Mouse (Mus musculus) lung, embryonic 16.5 days (tissue): ENCODE measurements at regions not wholly inside any gene's neighbourhood (a gene's known extent, or its start where the extent isn't known, plus 50 kb on each side); places are given as distances from the start of the nearest gene placed in this dataset.

Source experiments
- ATAC-seq: fragments of 200-750 bp; cut with Nextera tagmentation; 2 replicates; pipeline ENCODE4 v1.8.0; 2017; ENCODE audit warnings: low read depth, mild to moderate bottlenecking, moderate library complexity
- H3K27ac ChIP-seq: fragments of 300-500 bp; sonication (generic); 2 replicates; pipeline ENCODE4 v1.5.1; 2014; ENCODE audit warnings: mild to moderate bottlenecking, control low read depth, low read length
- H3K27me3 ChIP-seq: fragments of 300-500 bp; sonication (generic); 2 replicates; pipeline ENCODE4 v1.6.1; 2014; ENCODE audit warnings: low read depth, low read length, mixed read lengths; ENCODE audit not compliant: control insufficient read depth, insufficient read depth
- H3K36me3 ChIP-seq: fragments of 300-500 bp; sonication (generic); 2 replicates; pipeline ENCODE4 v1.6.1; 2014; ENCODE audit warnings: low read length; ENCODE audit not compliant: control insufficient read depth, insufficient read depth
- H3K4me1 ChIP-seq: fragments of 300-500 bp; sonication (generic); replicated peaks from 2 replicates; pipeline ENCODE4 v1.6.1; 2014; ENCODE audit warnings: low read length, mixed read lengths; ENCODE audit not compliant: control insufficient read depth, insufficient read depth
- H3K4me2 ChIP-seq: fragments of 300-500 bp; sonication (generic); 2 replicates; pipeline ENCODE4 v1.6.1; 2014; ENCODE audit warnings: low read depth, low read length, control low read depth
- H3K4me3 ChIP-seq: fragments of 300-500 bp; sonication (generic); 2 replicates; pipeline ENCODE4 v1.5.1; 2014; ENCODE audit warnings: mild to moderate bottlenecking, low read length, control low read depth
- H3K9ac ChIP-seq: fragments of 300-500 bp; sonication (generic); 2 replicates; pipeline ENCODE4 v1.6.1; 2014; ENCODE audit warnings: low read length, control low read depth
- H3K9me3 ChIP-seq: fragments of 300-500 bp; sonication (generic); 2 replicates; pipeline ENCODE4 v1.6.1; 2016; ENCODE audit warnings: low read length; ENCODE audit not compliant: control insufficient read depth
- WGBS: fragments of 180-500 bp; shearing (Covaris S2); extraction: QIAGEN DNeasy Blood & Tissue Kit; methylation state at CpG from one replicate; pipeline ENCODE4 v1.1.7; 2014; 5-methylcytosine and 5-hydroxymethylcytosine counted together

DNA sequence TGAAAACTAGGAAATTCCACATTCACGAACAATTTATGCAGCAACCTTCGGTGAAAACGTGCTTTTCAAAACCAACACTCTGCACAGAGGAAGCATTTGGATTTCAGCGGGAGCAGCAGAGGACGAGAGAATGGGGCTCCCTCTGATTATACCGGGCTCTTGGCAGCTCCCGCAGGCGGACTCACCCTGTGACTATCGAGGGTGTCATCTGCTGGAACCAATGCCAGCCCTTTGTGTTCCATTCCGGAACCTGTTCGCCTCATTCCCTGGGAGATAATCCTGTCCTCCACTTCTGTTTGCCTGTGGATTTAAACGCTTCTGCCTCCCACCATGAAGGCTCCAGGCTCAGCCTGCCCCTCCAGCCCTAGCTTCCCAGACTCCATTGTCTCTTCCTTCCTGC, 77.1 kb downstream of the Utp18 start:
- ATAC-seq, result no peak
- Histone ChIP-seq H3K9me3 (no peaks in the 10 kb centered on the region), H3K4me1 (no peaks in the 10 kb centered on the region), H3K27ac (no peak overlapping the region), H3K9ac (no peak overlapping the region), H3K27me3 (no peaks in the 10 kb centered on the region; the same call in 1 of the 2 replicates), H3K36me3 (no peaks in the 10 kb centered on the region), H3K4me2 (no peak overlapping the region), H3K4me3 (no peak overlapping the region)
- 77% methylated on average over 12 of the region's 12 CpGs for WGBS

GRCm38 (mm10) chr11:93807205-93807604, 78.4 kb downstream of the Utp18 start:
- Histone ChIP-seq H3K9me3 (no peaks in the 10 kb centered on the region), H3K36me3 (no peaks in the 10 kb centered on the region), H3K4me2 (no peak overlapping the region), H3K27me3 (no peaks in the 10 kb centered on the region), H3K27ac (no peak overlapping the region), H3K9ac (no peak overlapping the region), H3K4me1 (no peaks in the 10 kb centered on the region), H3K4me3 (no peak overlapping the region)
- WGBS, result 92% methylated on average over 2 of the region's 2 CpGs
- ATAC-seq, result no peak

DNA sequence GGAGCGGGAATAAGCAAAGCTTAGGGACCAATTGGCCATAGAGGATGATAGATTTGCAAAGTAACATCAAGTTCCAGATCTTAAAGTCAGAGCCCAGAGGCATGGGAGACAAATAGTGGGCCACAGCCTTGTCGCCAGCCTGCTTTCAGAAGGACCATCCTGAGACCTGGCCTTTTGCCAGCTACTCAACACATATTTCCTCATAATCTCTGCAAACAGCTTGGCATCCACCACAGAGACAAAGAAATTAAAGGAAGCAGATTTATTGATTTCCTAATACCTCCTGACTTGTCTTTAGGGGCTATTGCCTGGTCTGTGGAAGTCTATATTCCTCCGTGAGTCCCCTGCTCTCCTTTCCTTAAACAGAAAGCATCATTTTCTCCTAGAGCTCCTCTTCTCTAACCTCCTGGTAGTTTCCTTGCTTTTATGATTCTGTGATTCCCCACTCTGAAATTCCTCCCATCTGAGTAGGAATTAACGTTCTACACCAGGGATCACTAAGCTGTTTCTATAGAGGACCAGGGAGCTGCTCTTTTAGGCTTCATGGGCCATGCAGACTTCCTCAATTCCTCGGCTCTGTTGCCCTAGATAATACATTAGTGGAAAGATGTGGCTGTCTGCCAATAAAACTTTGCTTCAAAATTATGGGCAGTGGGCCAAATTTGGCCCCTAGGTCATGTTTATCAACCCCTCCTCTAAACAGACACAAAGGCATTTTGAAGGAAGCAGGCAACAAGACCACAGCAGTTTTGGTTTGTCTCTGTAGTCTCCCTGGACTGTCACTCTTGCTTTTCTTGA, 114.2 kb downstream of the Utp18 start:
- ATAC-seq, result peak; percentile 26; the same call in 1 of the 2 replicates
- Histone ChIP-seq H3K4me3 (no peak overlapping the region), H3K9me3 (no peaks in the 10 kb centered on the region), H3K36me3 (no peaks in the 10 kb centered on the region), H3K9ac (no peak overlapping the region), H3K27ac (no peak overlapping the region), H3K27me3 (no peaks in the 10 kb centered on the region), H3K4me1 (no peaks in the 10 kb centered on the region), H3K4me2 (no peak overlapping the region)
- 50% methylated on average over 5 of the region's 5 CpGs for WGBS

- Histone ChIP-seq H3K36me3 (no peaks in the 10 kb centered on the region), H3K4me3 (no peak overlapping the region), H3K4me1 (no peaks in the 10 kb centered on the region), H3K9ac (no peak overlapping the region), H3K9me3 (no peaks in the 10 kb centered on the region), H3K27me3 (no peaks in the 10 kb centered on the region), H3K27ac (no peak overlapping the region), H3K4me2 (no peak overlapping the region)
- WGBS, result 88% methylated on average over 4 of the region's 4 CpGs
- ATAC-seq, result no peak
Measured at GRCm38 (mm10) chr11:93765961-93766360, 119.6 kb downstream of the Utp18 start.

GRCm38 (mm10) chr11:93762832-93763530, 122.6 kb downstream of the Utp18 start:
- Histone ChIP-seq H3K36me3 (no peaks in the 10 kb centered on the region), H3K27ac (no peak overlapping the region), H3K27me3 (no peaks in the 10 kb centered on the region), H3K4me2 (no peak overlapping the region), H3K4me3 (no peak overlapping the region), H3K9ac (no peak overlapping the region), H3K9me3 (no peaks in the 10 kb centered on the region), H3K4me1 (no peaks in the 10 kb centered on the region)
- 18% methylated on average over 18 of the region's 18 CpGs for WGBS
- ATAC-seq, result no peak

GRCm38 (mm10) chr11:93757825-93758224, 127.7 kb downstream of the Utp18 start:
- no peaks in the 10 kb centered on the region for H3K27me3 ChIP-seq
- no peaks in the 10 kb centered on the region for H3K9me3 ChIP-seq
- no peak overlapping the region for H3K4me2 ChIP-seq
- no peaks in the 10 kb centered on the region for H3K36me3 ChIP-seq
- no peak for ATAC-seq
- WGBS, result 82% methylated on average over 7 of the region's 7 CpGs
- H3K4me3 ChIP-seq, result no peak overlapping the region
- H3K27ac ChIP-seq, result no peak overlapping the region
- H3K4me1 ChIP-seq, result no peaks in the 10 kb centered on the region
- no peak overlapping the region for H3K9ac ChIP-seq

DNA sequence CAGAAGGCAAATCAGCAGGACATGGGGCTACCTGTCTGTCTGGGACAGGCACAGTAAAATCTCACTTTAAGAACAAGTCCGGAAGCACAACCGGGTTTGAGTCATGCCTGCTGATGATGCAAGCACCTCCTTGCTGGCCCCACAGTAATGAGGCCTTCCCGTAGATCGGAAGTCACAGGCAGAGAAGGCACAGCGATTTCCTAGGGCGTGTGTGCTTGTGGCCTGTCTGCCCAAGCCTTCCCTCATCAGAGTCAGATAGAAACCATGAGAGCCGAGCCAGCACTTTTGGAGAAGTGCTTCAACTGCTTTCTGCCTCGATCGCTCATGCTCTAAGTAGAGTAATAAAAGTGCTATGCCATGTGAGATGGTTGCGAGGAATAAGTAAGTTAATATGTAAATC, 148.9 kb downstream of the Utp18 start:
- Histone ChIP-seq H3K4me2 (no peak overlapping the region), H3K36me3 (no peaks in the 10 kb centered on the region), H3K27ac (no peak overlapping the region), H3K9ac (no peak overlapping the region), H3K9me3 (no peaks in the 10 kb centered on the region), H3K27me3 (no peaks in the 10 kb centered on the region), H3K4me1 (no peaks in the 10 kb centered on the region), H3K4me3 (no peak overlapping the region)
- 88% methylated on average over 10 of the region's 10 CpGs for WGBS
- no peak for ATAC-seq

DNA sequence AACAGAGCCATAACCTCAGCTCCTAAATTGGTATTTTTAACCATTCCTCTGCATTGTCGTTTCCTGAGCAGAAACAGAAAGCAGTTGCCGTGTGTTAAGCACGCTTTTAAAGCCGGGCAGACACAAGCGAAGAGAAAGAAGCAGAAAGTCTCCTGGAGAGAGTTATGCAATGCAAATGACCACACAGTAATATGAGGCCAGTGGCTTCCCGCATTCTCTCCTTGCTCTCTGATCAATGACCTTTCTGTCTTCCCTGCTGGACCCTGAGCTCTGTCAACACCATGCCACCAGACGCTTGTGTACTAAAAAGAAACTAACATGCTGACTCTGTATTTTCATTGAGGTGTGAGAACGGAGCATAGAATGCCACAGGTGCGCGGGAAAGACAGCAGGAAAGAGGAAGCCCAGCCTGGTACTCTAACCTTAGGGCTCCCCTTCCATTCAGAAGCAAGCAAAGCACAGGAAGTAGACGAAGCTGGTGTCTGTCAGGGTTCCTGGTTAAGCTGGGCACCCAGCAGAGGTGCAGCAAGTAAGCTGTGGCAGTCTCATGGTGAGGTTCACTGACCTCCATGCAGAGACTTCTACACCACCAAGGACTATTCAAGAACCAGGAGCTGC, 151.9 kb downstream of the Utp18 start:
- Histone ChIP-seq H3K4me3 (no peak overlapping the region), H3K9ac (no peak overlapping the region), H3K27me3 (no peaks in the 10 kb centered on the region), H3K4me1 (no peaks in the 10 kb centered on the region), H3K36me3 (no peaks in the 10 kb centered on the region), H3K4me2 (no peak overlapping the region; the same call in 1 of the 2 replicates), H3K27ac (no peak overlapping the region), H3K9me3 (no peaks in the 10 kb centered on the region)
- 40% methylated on average over 11 of the region's 11 CpGs for WGBS
- no peak for ATAC-seq

GRCm38 (mm10) chr11:93729119-93729518, 156.4 kb downstream of the Utp18 start:
- Histone ChIP-seq H3K27ac (no peak overlapping the region), H3K27me3 (no peaks in the 10 kb centered on the region), H3K9me3 (no peaks in the 10 kb centered on the region), H3K9ac (no peak overlapping the region), H3K4me1 (no peaks in the 10 kb centered on the region), H3K4me2 (no peak overlapping the region), H3K36me3 (no peaks in the 10 kb centered on the region), H3K4me3 (no peak overlapping the region)
- 77% methylated on average over 9 of the region's 9 CpGs for WGBS
- no peak for ATAC-seq
